Mouse (Mus musculus) lung, adult 2 months (tissue): ENCODE measurements around the gene Prr29. TPM values are rescaled to one million over a fixed set of nuclear protein-coding genes. Genes with fewer than 3 reads are reported as not detected.

Experiments
- DNase-seq: peaks from one replicate; pipeline ENCODE4 v3.0.0; 2022
- H3K4me1 ChIP-seq: fragments of 200-500 bp; 2 replicates; pipeline ENCODE4 v1.6.1; 2011; ENCODE audit warnings: low read length; ENCODE audit not compliant: control insufficient read depth, insufficient read depth
- H3K4me3 ChIP-seq: fragments of 200-500 bp; replicated peaks from 2 replicates; pipeline ENCODE3; 2011; ENCODE audit warnings: low read depth, mild to moderate bottlenecking, control low read depth, low read length; ENCODE audit errors: extremely low read depth
- CTCF ChIP-seq: fragments of 200-500 bp; IDR thresholded peaks from 2 replicates; pipeline ENCODE4 v1.5.1; 2011; ENCODE audit warnings: mild to moderate bottlenecking, low read length, control low read depth; ENCODE audit not compliant: insufficient read depth
- POLR2A ChIP-seq: fragments of 200-500 bp; IDR thresholded peaks from 2 replicates; pipeline ENCODE4 v1.6.1; 2011; ENCODE audit warnings: low read depth, mild to moderate bottlenecking, control low read depth, low read length, borderline replicate concordance; ENCODE audit errors: extremely low read depth
- WGBS: fragments of 180-500 bp; shearing (Covaris S2); methylation state at CpG from one replicate; pipeline ENCODE4 v1.1.7; 2018; 5-methylcytosine and 5-hydroxymethylcytosine counted together
- polyA plus RNA-seq: library from polyadenylated mRNA; depleted of rRNA; stranded (reverse); fragments of >200 nt; gene quantifications from 2 replicates; pipeline ENCODE4 v1.2.3, GENCODE M21; 2012; rRNA removed

The Prr29 gene
- polyA plus RNA-seq, result 27.3 and 30.4 TPM in 2 replicates

- TF ChIP-seq CTCF, result no peak
- TF ChIP-seq POLR2A, result no peak
- no peak for DNase-seq
- Histone ChIP-seq H3K4me3 (no peak within 1 kb of the TSS), H3K4me1 (peaks cover 6% of the 10 kb centered on the region; the same call in 1 of the 2 replicates)
- 55% methylated on average over 10 of the region's 10 CpGs for WGBS
Measured at GRCm38 (mm10) chr11:106365366-106365765, at the start of gene Prr29. TSS of gene Prr29 (plus strand) at chr11:106365472.

- Histone ChIP-seq H3K4me3 (no peak overlapping the region), H3K4me1 (peaks cover 5% of the 10 kb centered on the region; the same call in 1 of the 2 replicates)
- no peak for DNase-seq
- WGBS, result 85% methylated on average over 1 of the region's 1 CpGs
- TF ChIP-seq POLR2A, result no peak
- TF ChIP-seq CTCF, result no peak
Measured at GRCm38 (mm10) chr11:106316416-106316815, 48.9 kb upstream of the Prr29 start.

GRCm38 (mm10) chr11:106317801-106318200 lies 47.5 kb upstream of the Prr29 start:
- no peak for DNase-seq
- H3K4me3 ChIP-seq, result no peak overlapping the region
- 64% methylated on average over 7 of the region's 7 CpGs for WGBS
- peaks cover 5% of the 10 kb centered on the region; the same call in 1 of the 2 replicates for H3K4me1 ChIP-seq
- no peak for TF ChIP-seq CTCF
- no peak for TF ChIP-seq POLR2A

DNA sequence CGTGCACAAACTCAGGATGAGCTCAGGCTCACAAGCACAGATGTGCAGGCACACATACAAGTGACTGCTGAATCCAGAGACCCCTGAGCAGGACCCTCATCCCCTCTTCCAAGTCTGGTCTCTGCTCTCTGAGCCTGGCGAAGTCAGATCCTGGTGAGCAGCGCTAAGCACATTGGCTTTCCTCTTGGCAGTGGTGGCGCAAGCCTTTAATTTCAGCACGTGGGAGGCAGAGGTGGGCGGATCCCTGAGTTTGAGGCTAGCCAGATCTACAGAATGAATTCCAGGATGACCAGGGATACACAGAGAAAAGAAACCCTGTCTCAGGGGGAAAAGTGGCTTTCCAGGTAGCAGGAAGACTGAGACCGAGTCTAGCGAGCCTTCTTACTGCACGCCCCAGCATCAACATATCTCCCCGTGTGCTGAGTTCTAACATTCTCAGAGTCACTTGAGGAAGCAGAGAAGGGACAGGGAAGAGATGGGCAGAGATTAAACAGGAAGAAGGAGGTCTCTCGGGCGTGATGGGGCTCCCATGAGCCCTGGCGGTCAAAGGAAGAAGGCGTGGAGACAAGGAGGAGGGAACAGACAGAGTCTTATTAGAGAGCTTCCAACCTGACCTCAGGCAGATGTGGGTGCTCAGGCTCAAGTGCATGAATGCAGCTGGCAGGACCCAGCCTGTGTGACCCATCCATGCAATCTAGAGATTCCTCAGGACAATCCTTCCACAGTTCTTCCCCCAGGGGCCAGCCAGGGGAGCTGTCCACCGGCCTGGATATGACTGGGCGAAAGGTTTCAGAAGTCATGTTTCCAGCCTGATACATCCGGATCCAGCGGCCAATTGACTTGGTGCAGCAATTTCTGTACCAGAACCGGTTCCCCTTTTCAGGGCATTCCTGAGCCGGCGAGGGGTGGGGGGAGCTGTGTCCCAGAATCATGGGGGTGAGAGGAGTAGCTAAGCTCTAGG lies 46.6 kb upstream of the Prr29 start:
- Histone ChIP-seq H3K4me1 (peaks cover 5% of the 10 kb centered on the region; the same call in 1 of the 2 replicates), H3K4me3 (no peak overlapping the region)
- no peak for DNase-seq
- 49% methylated on average over 21 of the region's 21 CpGs for WGBS
- no peak; the same call in 1 of the 2 replicates for TF ChIP-seq POLR2A
- no peak for TF ChIP-seq CTCF

GRCm38 (mm10) chr11:106324858-106325257 lies 40.4 kb upstream of the Prr29 start:
- no peaks in the 10 kb centered on the region for H3K4me1 ChIP-seq
- WGBS, result 52% methylated on average over 5 of the region's 5 CpGs
- DNase-seq, result no peak
- no peak for TF ChIP-seq POLR2A
- no peak for TF ChIP-seq CTCF
- H3K4me3 ChIP-seq, result no peak overlapping the region

DNA sequence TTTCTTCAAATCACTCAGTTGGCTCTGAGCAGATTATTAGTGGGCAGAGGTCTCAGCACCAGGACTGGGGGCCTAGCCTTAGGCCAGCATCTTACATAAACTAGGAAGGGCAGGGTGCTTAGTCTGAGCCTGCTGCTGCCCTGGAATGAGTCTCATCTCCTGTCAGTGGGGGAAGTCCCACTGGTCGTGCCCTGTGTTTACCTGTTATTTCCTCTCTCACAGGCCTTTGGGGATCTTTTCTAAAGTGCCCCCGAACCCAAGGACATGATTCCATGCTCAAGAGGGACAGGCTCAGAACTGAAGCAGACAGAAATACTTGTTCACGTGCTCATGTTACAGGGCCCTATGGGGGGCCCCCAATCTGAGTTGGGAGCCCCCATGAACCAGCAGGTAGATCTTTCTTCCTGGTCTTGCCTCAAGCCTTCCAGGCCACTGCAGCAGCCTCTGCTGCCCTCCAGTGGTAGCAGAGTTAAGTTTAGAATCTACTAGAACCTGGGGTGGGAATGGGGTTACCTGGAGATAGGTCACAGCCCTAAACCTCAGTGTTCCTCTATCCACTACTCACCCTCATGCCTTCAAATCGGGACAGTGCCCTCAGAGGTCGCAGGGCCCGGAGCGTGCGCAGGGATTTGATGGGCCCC lies 39.6 kb upstream of the Prr29 start:
- no peaks in the 10 kb centered on the region for H3K4me1 ChIP-seq
- TF ChIP-seq CTCF (peak; percentile 79), POLR2A (no peak)
- DNase-seq, result peak; percentile 52
- 58% methylated on average over 8 of the region's 8 CpGs for WGBS
- no peak overlapping the region for H3K4me3 ChIP-seq

GRCm38 (mm10) chr11:106326475-106326874 lies 38.8 kb upstream of the Prr29 start:
- 79% methylated on average over 8 of the region's 8 CpGs for WGBS
- no peaks in the 10 kb centered on the region for H3K4me1 ChIP-seq
- DNase-seq, result no peak
- TF ChIP-seq POLR2A (no peak), CTCF (no peak)
- no peak overlapping the region for H3K4me3 ChIP-seq

- 58% methylated on average over 5 of the region's 5 CpGs for WGBS
- no peak for DNase-seq
- Histone ChIP-seq H3K4me1 (no peaks in the 10 kb centered on the region), H3K4me3 (no peak overlapping the region)
- no peak for TF ChIP-seq CTCF
- no peak for TF ChIP-seq POLR2A
Measured at GRCm38 (mm10) chr11:106328521-106328920, 36.8 kb upstream of the Prr29 start.

- WGBS, result 34% methylated on average over 6 of the region's 6 CpGs
- Histone ChIP-seq H3K4me1 (no peaks in the 10 kb centered on the region), H3K4me3 (no peak overlapping the region)
- no peak for TF ChIP-seq POLR2A
- TF ChIP-seq CTCF, result no peak
- no peak for DNase-seq
Measured at GRCm38 (mm10) chr11:106329128-106329527, 36.1 kb upstream of the Prr29 start.

- H3K4me3 ChIP-seq, result no peak overlapping the region
- H3K4me1 ChIP-seq, result no peaks in the 10 kb centered on the region
- TF ChIP-seq CTCF (peak; percentile 22; the same call in 1 of the 2 replicates), POLR2A (no peak)
- WGBS, result 31% methylated on average over 7 of the region's 7 CpGs
- no peak for DNase-seq
Measured at GRCm38 (mm10) chr11:106329682-106330081, 35.6 kb upstream of the Prr29 start.
